Mouse (Mus musculus): ENCODE results near the gene Lgr4.
"Not testable (repeated sequence)": the region's sequence is repeated elsewhere in the genome, so short reads cannot be mapped to it uniquely, and the experiment has no call there.

Lgr4 gene

GRCm38 (mm10) chr2:109917496-109918413 lies at the start of gene Lgr4:
Gene Lgr4, plus strand, starts transcription at chr2:109917647.
- peak; percentile 99 for DNase-seq (ENCODE audit: low read depth, low spot score)

- DNase-seq (ENCODE audit: low read depth, low spot score), result not testable (repeated sequence)
Observed at GRCm38 (mm10) chr2:109879429-109879828, 38.0 kb upstream of the Lgr4 start.

- no peak for DNase-seq (ENCODE audit: low read depth, low spot score)
Observed at GRCm38 (mm10) chr2:109881111-109881510, 36.3 kb upstream of the Lgr4 start.

GRCm38 (mm10) chr2:109881625-109882024 lies 35.8 kb upstream of the Lgr4 start:
- DNase-seq (ENCODE audit: low read depth, low spot score), result no peak

GRCm38 (mm10) chr2:109884106-109884505 lies 33.3 kb upstream of the Lgr4 start:
- peak; percentile 89 for DNase-seq (ENCODE audit: low read depth, low spot score)

GRCm38 (mm10) chr2:109884507-109884906 lies 32.9 kb upstream of the Lgr4 start:
- DNase-seq (ENCODE audit: low read depth, low spot score), result peak; percentile 94

- DNase-seq (ENCODE audit: low read depth, low spot score), result peak; percentile 20
Observed at GRCm38 (mm10) chr2:109890068-109890467, 27.4 kb upstream of the Lgr4 start.

- peak; percentile 98 for DNase-seq (ENCODE audit: low read depth, low spot score)
Observed at GRCm38 (mm10) chr2:109890597-109890996, 26.9 kb upstream of the Lgr4 start, which contains the start of gene Lin7c. Gene Lin7c, plus strand, starts transcription at chr2:109890853.

- DNase-seq (ENCODE audit: low read depth, low spot score), result no peak
Observed at GRCm38 (mm10) chr2:109891031-109891430, 26.4 kb upstream of the Lgr4 start.

- DNase-seq (ENCODE audit: low read depth, low spot score), result peak; percentile 26
Observed at GRCm38 (mm10) chr2:109891471-109891870, 26.0 kb upstream of the Lgr4 start.

- DNase-seq (ENCODE audit: low read depth, low spot score), result no peak
Observed at GRCm38 (mm10) chr2:109896311-109896710, 21.1 kb upstream of the Lgr4 start.

GRCm38 (mm10) chr2:109902869-109903268 lies 14.6 kb upstream of the Lgr4 start:
- no peak for DNase-seq (ENCODE audit: low read depth, low spot score)

GRCm38 (mm10) chr2:109904171-109904821 lies 13.2 kb upstream of the Lgr4 start:
- peak; percentile 94 for DNase-seq (ENCODE audit: low read depth, low spot score)

GRCm38 (mm10) chr2:109909122-109909521 lies 8.3 kb upstream of the Lgr4 start:
- no peak for DNase-seq (ENCODE audit: low read depth, low spot score)

GRCm38 (mm10) chr2:109912216-109912615 lies 5.2 kb upstream of the Lgr4 start:
- no peak for DNase-seq (ENCODE audit: low read depth, low spot score)

GRCm38 (mm10) chr2:109912766-109913165 lies 4.7 kb upstream of the Lgr4 start:
- DNase-seq (ENCODE audit: low read depth, low spot score), result no peak

- no peak for DNase-seq (ENCODE audit: low read depth, low spot score)
Observed at GRCm38 (mm10) chr2:109913241-109913640, 4.2 kb upstream of the Lgr4 start.

- DNase-seq (ENCODE audit: low read depth, low spot score), result no peak
Observed at GRCm38 (mm10) chr2:109914601-109915000, 2.8 kb upstream of the Lgr4 start.

GRCm38 (mm10) chr2:109916782-109917495 lies 508 bp upstream of the Lgr4 start:
- no peak for DNase-seq (ENCODE audit: low read depth, low spot score)

GRCm38 (mm10) chr2:109918592-109919262 lies 1.3 kb downstream of the Lgr4 start:
- peak; percentile 30 for DNase-seq (ENCODE audit: low read depth, low spot score)

GRCm38 (mm10) chr2:109920471-109920870 lies 3.0 kb downstream of the Lgr4 start:
- no peak for DNase-seq (ENCODE audit: low read depth, low spot score)

Measured in brain, adult 2 months (tissue).